Mouse (Mus musculus): Measurements from ENCODE around the gene Ulk4. TPM values are rescaled to one million over a fixed set of nuclear protein-coding genes. Genes with fewer than 3 reads are reported as not detected.
"Not testable (repeated sequence)": the region's sequence is repeated elsewhere in the genome, so short reads cannot be mapped to it uniquely, and the experiment has no call there.

Gene Ulk4
- total RNA-seq, 2 experiments from 2014 or later: 0.25 to 2.8 TPM

DNA sequence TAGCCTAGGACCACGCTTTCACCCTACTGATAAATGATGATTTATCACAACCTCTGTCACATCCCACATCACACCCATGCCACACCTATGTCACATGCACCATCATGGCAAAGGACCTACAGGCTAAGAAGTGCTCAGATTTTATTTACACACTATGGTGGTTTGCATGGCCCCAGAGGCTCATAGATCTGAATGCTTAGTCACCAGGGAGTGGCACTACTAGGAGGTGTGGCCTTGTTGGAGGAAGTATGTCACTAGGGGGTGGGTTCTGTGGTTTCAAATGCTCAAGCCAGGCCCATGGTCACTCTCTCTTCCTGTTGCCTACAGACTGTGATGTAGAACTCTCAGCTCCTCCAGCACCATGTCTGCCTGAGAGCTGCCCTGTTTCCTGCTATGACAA is 73.3 kb downstream of the Ulk4 start:
- no peak for ATAC-seq (replicated peaks; ENCODE audit: poor library complexity)

DNA sequence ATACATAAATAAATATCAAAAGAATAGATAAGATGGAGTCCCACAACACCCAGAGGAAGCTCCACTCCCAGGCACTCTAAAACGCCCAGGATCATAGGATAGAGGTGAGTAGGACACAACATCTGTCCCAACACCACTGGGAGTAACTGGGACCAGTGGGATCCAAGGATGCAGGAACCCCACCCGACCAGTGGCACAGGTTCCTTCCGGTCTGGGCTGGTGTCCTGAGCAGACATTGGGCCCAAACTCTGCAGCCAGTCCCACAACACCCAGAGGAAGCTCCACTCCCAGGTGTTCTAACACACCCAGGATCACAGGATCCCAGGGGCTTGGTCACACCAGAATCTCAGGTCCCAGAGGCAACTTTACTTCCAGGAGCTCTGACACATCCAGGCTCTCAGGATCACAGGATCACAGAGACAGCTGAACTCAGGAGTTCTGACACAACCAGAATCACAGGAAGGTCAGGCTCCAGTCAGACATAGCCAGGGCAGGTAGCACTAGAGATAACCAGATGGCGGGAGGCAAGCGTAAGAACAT is 77.8 kb downstream of the Ulk4 start:
- not testable (repeated sequence) for ATAC-seq (replicated peaks; ENCODE audit: poor library complexity)

DNA sequence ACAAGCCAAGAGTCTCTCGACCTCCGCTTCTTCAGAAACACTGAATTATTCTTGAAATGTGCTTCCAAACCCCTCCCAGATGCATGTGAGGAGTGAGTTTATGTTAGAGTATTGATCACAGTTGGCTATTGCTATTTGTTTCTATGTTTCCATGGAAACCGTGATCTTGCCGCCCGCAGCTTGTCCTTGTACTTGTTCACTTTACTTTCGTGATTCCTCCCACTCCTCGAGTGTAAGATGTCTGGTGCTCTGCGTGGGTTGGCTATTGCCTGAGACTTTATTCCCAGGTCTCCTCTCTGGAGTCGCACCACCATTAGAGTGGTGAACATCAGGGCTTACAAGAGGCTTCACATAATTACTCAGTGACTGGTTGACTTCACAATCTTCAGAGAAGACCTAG is 80.5 kb downstream of the Ulk4 start:
- no peak for ATAC-seq (replicated peaks; ENCODE audit: poor library complexity)

DNA sequence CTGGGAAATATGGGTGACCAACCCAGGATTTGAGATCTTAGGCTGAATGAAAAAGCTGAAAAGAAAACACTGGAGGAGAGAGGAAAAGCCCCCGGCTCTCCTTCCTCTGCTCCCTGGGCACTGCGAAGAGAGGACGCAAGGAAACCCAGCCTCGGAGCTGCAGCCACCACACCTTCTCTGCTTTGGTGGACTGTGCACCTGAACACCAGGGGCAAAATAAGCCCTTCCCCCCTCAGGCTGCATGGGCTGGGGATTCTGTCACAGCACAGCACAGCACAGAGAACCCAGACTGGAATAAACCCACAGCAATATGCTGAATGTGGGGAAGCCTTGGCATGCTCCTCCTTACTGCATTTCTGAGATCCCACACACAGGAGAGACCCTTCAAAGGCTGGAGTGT is 81.9 kb downstream of the Ulk4 start:
- no peak for ATAC-seq (replicated peaks; ENCODE audit: poor library complexity)

DNA sequence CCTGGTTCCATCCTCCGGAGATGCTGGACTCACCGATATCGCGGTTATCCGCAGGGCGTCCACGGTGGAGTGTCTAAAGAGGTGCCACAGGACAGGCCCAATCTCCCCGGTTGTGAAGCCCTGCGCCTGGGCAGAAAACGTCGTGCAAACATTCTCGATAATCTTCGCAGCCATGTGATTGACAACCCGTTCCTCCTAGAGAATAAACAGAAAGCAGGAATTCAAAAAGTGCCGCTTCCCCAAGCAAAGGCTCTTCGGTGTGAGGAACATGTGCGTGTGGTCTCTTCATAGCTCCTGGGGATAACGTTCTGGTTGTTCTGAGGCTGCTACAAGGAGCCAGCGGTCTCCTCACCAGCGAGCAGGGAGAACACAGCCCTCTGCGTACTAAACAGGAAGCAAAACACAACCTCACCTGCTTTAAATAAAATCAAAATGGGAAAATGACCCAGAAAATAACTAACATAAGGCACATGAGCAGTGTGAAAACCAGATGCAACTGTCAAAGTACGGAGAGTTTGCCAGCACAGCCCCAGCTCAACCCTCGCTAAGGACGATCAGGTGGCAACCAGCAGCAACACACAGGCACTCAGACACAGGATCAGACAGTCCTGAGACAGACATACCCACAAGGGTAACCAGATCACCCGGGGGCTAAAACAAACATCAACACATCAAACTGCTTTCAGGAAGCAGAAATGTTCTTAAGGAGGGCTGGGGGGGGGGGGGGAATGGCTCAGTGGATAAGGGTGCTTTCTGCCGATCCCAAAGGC is 84.2 kb downstream of the Ulk4 start:
- no peak for ATAC-seq (replicated peaks; ENCODE audit: poor library complexity)

GRCm38 (mm10) chr9:121187811-121188210 is 89.2 kb downstream of the Ulk4 start:
- ATAC-seq (replicated peaks; ENCODE audit: poor library complexity): no peak

DNA sequence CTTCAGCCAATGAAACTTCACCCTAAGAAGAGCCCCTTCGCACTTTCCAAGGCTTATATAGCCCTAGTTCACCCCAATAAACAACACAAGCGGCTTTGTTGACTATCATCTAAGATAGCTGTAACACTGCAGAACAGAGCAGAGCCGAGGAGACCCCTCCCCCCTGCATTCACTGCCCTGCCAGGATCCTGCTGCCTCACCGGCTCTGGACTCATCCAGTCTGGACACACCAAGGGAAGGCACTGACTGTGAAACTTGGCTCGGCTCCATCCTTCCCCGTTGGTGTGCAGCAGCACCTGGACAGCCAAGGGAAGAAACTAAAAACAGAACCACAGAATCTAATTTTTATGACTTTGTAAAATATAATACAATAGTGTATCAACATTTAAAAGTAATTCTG is 91.2 kb downstream of the Ulk4 start:
- no peak for ATAC-seq (replicated peaks; ENCODE audit: poor library complexity)

DNA sequence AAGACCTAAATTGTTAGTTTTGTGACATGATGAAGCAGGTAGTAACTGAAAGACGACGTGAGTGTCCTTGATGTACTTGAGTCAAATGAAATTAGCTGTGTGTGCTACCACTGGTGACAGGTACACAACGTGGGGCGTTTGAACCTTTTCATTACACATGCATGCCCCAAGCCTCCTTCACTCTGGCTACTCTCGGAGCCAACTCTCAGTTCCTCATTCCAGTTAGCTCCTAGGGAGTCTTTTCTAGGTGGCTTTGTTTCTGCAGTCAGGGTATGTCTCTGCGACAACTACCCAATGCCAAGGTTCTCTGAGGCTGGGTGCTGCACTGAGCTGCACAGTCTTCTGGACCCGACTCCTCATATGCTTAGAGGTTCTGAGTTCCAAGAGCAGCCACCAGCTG is 100.6 kb downstream of the Ulk4 start:
- ATAC-seq (replicated peaks; ENCODE audit: poor library complexity): no peak

GRCm38 (mm10) chr9:121175201-121175600 is 101.8 kb downstream of the Ulk4 start:
- ATAC-seq (replicated peaks; ENCODE audit: poor library complexity): no peak

DNA sequence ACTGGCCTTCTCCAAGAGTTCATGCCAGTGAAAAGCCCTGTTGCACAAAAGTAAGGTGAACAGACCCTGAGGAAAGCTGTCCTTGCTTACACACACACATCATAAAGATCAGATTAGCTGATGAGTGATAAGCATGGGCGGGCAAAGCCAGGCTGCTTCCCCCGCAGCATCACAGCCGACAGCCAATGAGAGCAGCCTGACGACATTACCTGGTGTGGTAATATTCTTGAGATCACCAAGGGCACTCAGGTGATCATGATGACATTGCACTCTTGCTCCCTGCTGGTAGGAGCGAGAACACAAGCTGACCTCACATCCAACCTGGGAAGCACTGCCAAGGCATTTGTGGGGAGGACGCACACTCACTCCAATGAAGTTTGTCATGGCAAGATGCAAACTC is 104.9 kb downstream of the Ulk4 start:
- ATAC-seq (replicated peaks; ENCODE audit: poor library complexity): no peak

- no peak for ATAC-seq (replicated peaks; ENCODE audit: poor library complexity)
Observed at GRCm38 (mm10) chr9:121171609-121172008, 105.4 kb downstream of the Ulk4 start.

- ATAC-seq (replicated peaks; ENCODE audit: poor library complexity): no peak
Observed at GRCm38 (mm10) chr9:121164607-121165006, 112.4 kb downstream of the Ulk4 start.

- ATAC-seq (replicated peaks; ENCODE audit: poor library complexity): peak; percentile 73
Observed at GRCm38 (mm10) chr9:121162789-121163188, 114.2 kb downstream of the Ulk4 start.

GRCm38 (mm10) chr9:121161818-121162565 is 115.0 kb downstream of the Ulk4 start:
- ATAC-seq (replicated peaks; ENCODE audit: poor library complexity): no peak

DNA sequence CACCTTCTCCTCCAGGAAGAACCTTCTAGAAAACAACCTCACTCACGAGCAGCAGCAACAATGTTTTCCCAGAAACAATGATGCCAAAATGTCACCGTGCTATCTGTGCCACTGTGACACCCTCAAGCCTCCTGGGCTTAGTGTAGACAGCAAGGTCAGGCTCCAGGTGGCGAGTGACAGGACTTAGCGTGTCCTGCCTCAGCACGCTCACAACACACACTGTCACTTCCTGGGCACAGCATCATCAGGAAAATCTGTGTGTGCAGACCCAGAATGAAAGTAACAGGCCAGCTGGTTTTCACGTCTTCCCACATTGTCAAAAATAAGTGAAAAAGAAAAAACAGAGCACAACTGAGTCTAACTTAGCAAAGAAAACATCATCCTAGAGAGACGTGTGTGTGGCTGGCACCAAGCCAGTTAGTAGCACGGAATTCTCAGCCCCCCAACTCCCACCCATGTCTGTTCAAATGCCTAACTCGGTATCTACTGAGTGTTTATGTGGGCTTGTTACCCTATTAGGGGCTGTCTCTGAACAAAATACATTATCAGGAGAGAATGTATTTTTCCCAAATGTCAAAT is 120.7 kb downstream of the Ulk4 start:
- ATAC-seq (replicated peaks; ENCODE audit: poor library complexity): no peak

- ATAC-seq (replicated peaks; ENCODE audit: poor library complexity): no peak
Observed at GRCm38 (mm10) chr9:121153276-121153675, 123.7 kb downstream of the Ulk4 start.

DNA sequence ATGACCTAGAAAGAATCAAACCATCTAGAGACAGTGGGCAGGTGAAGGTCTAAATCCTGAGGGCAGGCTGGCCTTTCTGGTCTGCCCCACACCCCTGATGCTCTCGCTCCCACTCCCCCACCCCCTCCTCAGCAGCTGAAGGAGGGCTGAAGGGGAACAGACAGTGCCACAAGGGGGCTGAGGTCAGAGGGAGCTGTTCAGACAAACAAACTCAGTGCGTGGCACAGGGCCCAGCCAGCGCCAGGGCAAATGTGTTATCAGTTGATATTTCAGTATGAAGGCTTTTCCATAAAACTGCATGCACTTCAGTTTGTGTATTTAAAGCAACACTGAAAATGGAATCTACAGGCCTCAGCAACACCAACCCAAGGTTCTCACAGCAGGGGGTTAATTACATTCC is 128.4 kb downstream of the Ulk4 start:
- ATAC-seq (replicated peaks; ENCODE audit: poor library complexity): no peak

- ATAC-seq (replicated peaks; ENCODE audit: poor library complexity): no peak
Observed at GRCm38 (mm10) chr9:121143208-121143607, 133.8 kb downstream of the Ulk4 start.

GRCm38 (mm10) chr9:121132549-121132948 is 144.4 kb downstream of the Ulk4 start:
- ATAC-seq (replicated peaks; ENCODE audit: poor library complexity): no peak

DNA sequence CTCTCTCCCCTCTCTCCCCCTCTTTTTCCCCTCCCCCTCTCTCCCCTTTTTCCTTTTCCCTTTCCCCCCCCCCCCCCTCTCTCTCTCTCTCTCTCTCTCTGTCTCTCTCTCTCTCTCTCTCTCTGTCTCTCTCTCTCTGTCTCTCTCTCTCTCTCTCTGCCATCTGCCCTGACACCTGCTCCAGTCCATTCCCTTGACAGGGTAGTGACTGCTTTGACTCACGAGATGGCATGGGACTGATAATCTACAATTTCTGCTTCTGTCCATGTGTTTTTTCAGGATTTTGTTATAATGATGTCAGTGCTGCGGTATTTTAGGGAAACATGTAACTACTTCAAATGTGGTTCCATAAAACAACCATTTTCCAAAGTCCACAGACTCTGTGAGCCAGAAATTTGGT is 147.5 kb downstream of the Ulk4 start:
- no peak for ATAC-seq (replicated peaks; ENCODE audit: poor library complexity)

DNA sequence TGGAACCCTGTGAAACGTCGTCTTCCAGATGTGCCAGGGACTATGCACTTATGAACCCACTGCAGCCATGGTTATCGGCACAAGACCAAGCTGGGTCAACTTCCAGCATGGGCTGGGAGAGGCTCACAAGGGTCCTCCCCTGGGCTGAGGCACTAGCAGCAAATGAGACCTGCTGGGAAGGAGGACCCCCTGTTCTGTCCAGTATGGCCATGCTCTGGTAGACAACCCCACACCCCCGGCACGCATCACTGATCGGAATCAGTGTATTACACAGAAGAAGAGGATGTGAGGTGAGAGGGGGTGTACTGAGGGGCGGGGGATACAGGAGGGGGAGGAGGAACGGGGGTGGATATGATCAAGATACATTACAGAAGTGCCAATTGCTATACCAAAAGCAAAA is 148.1 kb downstream of the Ulk4 start:
- no peak for ATAC-seq (replicated peaks; ENCODE audit: poor library complexity)

GRCm38 (mm10) chr9:121127025-121127424 is 150.0 kb downstream of the Ulk4 start:
- no peak for ATAC-seq (replicated peaks; ENCODE audit: poor library complexity)

Data from megakaryocyte progenitor cell, adult 5-6 weeks (primary cell).